Mouse (Mus musculus): ENCODE results near the gene Wwc2.

Wwc2 gene

DNA sequence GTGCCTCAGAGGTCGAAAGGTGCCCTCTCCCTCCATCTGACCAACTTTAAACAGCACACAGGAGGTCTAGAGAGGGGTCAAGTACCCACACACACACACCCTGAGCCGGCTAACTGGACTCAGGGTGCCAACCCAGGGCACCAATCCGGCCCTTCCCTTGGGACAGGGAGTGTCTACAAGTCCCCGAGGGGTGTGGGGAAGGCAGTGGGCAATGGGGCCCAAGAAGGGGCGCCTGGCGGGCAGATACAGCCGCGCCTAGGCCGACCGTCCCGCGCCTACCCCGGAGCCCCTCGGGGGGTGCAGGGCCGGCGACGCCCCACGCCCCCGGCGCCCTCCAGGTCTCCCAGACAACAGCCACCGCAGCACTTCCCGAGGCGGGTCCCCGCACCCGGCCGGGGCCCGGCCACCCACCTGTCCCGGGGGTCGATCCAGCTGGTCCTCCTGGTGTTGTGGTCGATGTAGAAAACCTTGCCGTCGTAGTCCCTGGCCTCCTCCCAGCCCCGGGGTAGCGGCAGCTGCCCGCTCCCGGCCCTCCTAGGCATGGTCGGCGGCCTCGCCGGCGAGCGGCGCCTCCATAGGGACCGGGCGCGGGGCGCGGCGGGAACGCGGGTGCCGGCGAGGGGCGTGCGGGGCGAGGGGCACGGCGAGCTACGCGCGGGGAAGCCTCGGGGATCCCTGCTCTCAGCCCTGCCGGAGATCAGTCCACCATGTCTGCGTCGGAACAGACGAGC is 904 bp downstream of the Wwc2 start:
- in situ Hi-C loops (cut with MseI, MboI): no loop called here

DNA sequence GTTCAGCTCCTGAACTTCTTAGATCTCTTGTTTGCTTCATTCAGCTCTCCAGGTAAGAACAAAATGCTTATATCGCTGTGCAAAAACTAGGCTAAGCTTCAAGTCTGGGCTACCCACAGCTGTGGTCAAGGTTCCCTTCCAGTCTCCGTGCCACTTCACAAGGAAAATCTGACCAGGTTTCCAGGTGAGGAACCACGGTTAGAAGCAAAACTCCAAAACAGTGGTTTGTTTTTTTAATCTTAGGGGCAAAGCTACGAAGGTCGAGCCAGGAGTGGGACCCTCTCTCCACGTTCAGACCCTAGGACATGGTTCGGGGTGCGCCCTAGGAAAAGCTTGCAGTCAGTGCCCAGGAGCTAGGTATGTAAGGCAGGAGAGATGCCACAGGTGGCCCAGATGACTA is 1.5 kb downstream of the Wwc2 start:
- in situ Hi-C loops (cut with MseI, MboI): no loop called here

DNA sequence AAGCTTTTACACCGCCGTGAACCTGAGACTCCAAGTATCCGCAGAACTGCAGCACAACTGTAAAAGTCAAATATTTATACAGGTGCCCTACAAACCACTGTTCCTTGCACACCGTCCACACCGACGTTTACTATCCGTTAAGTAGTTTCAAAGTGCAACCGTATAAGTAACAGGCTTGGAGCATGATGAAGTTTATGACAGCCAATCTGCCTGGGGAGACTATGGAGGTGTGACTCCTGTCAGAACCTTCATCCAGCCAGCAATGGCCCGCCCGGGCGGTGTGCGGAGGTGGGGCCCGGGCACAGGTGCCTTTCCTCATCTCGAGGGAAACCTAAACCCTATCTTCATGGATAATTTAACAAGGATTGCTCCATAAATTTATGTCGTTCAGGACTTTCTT is 2.6 kb downstream of the Wwc2 start:
- in situ Hi-C loops (cut with MseI, MboI): no loop called here

DNA sequence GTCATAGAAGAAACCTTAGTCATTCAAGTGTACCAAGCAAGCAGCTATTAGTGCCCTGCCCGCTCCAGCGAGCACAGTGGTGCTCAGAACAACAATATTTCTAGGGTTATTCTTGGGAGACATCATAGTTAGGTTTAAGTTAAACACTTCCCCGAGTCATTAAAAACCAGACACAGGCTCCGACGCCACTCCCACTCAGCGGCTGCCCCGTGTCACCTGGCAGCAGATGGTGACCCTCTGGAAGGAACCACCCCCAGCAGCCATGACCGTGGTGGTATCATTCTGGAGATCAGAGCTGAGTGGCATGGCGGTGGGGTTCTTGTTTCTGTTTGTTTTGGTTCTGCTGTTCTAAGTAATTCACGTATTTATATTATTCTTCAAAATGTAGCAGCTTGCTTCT is 5.1 kb downstream of the Wwc2 start:
- in situ Hi-C loops (cut with MseI, MboI): no loop called here

DNA sequence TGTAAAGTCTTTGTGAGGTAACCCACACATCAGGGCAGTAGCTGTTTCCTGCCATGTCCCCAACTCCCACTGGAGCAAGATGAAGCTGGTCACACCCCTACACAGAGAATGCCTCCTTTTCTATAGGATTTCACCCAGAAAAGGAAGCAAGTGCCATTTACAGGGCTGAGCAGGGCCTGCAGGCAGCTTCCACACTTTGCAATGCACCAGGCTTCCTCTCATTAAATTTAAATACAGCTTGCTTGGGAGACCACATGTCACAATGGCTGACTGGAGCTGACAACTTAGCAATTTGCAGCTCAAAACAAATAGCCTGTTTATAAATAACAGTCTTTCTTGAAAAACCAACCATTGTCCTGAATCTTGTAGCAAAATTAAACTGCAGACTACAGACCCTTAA is 5.5 kb downstream of the Wwc2 start:
- in situ Hi-C loops (cut with MseI, MboI): no loop called here

DNA sequence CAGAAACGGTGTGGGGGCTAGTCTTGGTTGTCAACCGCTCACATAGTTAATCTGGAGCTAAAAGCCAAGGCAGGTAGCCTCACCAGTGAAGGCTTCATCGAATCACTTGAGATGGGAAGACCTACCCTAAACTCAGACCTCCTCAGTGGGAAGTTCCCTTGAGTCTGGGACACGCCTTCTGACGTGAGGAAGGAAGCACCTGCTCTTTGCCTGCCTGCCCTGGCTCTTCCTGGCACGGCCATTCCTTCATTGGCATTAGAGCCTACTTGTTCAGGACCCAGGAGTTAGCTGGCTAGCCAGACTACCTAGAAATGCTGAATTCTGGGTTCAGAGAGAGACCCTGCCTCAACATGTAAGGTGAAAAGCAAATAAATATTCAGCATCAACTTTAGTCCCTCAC is 9.6 kb downstream of the Wwc2 start:
- in situ Hi-C loops (cut with MseI, MboI): no loop called here

DNA sequence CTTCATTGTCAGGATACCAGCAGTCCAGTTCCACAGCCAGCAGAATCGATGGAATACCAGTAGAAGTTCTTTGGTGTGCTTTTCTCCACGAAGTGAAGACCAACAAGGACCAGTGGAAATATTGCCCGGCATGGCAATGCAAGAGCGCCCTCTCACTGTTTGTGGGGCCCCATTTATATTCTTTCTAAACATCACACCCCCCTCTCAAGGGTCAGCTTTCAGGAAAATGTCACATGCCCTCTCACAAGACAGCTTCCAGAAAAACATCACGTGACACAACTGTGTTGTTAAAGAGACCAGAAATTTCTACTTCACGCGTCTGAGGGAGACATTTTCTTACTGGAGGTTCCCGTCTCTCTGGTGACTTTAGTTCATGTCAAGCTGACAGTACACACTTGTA is 10.8 kb downstream of the Wwc2 start:
- in situ Hi-C loops (cut with MseI, MboI): no loop called here

DNA sequence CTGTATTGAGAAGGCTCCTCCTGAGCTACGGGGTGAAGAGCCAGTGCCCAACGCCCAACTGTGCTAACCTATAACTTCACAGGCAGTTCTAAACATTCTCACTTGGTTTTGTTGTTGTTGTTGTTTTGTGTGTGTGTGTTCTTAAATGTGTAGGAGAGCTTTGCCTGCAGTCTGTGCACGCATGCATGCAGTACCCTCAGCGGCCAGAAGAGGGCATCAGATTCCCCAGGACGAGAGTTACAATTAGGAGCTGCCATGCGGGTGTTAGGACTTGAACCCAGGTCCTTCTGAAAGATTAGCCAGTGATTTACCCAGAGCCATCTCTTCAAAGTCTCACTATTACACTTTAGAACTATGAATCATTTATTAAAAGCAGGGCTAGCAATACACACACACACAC is 12.0 kb downstream of the Wwc2 start:
- in situ Hi-C loops (cut with MseI, MboI): no loop called here

DNA sequence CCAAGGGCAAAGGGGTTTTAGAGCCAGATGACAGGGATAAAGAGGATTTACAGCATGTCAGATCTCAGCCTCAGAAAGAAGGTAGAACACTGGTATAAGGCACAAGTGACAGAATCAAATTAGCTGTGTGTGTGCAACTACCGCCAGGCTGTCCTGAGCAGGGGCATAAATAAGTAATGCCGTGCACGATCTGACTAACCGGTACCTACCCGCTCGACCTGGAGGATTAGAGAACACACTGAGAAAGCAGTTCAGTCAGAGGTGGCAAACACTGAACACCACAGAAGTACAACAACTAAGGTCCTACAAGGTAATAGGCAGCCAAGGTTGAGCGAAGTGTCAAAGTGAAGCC is 15.8 kb downstream of the Wwc2 start:
- in situ Hi-C loops (cut with MseI, MboI): no loop called here

DNA sequence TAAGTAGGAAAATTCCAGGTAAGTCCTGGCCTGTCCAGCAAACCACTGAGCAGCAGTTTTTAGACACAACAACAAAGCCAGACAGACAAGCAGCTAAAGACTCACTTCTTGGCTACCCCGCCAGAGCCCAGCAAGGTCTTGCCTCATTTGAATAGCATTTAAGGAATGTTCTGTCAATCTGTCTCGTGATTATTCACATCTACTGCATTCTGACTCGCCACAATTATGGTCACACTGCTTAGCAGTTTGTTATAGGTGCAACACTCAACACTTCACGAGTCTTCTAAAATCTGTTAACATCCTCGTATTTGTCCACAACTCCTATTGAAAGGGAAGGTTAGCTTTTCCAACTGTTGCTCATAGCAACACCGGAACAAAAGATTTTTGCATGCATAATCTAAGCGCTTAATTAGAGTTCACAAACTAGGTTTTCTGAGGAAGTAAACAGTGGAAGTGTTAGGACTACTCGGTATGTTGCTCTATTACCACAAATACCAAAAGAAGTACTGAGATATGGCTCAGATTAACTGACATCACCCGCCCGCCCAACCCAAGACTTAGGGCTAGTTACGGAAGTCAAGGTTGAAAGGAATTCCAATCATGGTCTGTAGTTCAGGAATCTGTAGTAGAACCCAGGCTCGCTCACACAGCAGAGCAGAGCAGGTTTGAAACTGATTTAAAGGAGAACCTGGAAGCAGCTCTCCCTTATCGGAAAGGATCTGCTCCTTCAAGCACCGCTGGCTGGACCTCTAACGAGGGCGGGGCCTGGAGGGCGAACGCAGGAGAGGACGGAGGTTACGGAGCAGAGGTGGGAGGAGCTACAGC is 16.4 kb downstream of the Wwc2 start:
- in situ Hi-C loops (cut with MseI, MboI): no loop called here

DNA sequence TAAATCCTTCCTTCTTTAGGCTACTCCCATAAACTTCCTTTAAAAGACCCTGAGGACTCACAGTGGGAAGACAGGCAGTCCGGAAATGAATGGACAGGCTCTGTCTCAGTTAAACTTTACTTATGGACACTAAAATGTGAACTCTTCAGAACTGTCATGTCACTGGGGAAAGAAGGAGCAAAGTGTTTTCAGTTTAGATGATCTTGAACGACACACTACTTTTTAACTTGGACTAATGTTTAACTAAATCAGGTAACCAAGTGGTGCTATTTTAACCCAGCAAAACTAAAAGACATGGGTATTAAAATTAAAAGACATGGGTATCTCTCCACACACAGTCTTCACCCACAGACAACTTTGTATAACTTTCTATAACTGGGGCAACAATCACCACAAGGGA is 19.6 kb downstream of the Wwc2 start:
- in situ Hi-C loops (cut with MseI, MboI): no loop called here

DNA sequence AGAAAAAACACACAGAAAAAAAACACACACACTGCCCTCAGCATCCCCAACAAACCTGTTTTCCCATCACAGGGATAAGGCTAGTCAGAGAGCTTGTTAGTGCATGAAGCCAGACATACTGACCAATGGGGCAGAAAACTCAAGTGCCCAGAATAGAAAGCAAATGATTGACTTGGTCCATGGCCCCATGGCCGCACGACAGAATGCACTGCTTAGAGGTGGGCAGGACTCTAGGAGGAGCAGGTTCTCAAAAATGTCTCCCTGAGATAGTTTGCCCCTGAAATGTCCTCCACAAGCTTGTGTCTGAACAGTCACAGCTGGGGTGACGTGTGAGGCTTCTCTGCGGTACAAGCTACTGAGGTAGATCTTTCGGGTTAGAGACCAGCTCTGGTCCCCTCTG is 20.1 kb downstream of the Wwc2 start:
- in situ Hi-C loops (cut with MseI, MboI): no loop called here

DNA sequence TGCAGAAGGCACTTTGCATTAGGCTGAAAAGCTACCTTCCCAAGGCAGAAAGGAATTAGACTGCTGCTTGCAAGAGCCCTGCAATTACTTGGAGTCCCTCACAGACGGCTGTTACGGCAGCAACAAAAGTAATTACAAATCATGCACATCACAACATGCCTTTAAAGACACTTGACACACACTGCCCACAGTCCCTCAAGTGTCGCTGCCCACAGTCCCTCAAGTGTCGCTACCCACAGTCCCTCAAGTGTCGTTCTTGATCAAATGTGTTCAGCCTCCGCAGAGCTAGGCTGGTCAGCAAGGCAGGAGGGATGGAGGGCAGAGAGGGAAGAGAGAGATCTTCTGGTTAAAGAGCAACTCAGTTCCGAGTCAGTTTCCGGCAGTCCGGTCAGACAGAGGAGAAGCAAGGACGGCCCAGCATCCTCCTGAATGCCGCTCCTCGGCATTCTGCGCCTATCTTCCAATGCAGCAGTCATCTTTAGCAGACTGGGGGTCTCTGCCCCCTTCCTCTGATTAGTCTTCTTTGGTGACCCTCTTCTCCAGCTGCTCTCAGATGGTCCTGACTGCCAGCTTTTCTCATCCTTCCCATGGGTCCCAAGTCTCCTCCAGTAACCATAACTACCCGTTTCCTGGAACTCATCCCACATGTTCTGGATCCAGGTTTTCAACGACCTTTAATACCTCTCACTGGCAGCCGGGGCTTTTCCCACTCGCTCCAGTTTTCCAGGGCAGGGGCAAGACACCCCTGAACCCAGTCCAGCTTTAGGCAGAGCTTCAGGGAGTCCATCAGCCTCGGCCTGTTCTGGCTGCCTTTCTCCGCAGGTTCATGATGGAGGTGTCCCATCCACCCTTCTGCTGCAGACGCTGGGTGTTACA is 23.4 kb downstream of the Wwc2 start:
- in situ Hi-C loops (cut with MseI, MboI): no loop called here

DNA sequence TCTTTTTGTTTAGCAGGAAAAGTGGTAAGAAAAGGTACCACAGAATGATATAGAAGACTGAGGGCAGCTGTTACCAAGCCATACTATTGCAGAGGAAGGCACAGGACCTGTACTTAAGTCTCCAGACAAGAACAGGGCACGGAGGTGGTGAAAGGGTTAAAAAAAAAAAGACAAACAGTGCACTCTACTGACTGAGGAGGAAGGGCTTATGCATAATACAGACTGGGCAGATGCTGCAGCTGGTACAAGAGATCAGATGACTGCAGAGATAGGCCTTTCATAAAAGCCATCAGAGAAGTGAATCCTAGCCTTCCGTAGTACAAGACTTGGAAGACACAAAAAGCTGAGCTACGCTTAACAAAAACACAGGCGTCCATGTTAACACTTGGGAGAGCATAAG is 28.2 kb downstream of the Wwc2 start:
- in situ Hi-C loops (cut with MseI, MboI): no loop called here

DNA sequence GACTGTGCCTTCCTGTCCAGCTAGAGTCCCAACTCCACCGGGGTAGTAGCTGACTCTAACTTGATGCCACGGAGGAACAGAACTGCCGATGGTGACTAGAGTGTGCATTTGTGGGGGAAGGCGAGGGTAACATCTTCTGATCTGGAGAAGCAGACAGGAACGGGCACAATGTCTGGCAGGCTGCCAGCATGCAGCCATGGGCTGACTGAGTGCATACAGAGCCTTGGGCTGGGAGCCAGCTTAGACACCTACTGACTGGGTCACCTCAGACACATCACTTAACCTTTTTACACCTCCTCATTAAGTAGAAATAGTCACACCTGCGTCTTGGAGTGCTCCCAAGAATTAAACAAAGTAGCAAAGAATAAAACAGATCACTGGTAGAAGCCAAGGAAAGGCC is 28.7 kb downstream of the Wwc2 start:
- in situ Hi-C loops (cut with MseI, MboI): no loop called here

DNA sequence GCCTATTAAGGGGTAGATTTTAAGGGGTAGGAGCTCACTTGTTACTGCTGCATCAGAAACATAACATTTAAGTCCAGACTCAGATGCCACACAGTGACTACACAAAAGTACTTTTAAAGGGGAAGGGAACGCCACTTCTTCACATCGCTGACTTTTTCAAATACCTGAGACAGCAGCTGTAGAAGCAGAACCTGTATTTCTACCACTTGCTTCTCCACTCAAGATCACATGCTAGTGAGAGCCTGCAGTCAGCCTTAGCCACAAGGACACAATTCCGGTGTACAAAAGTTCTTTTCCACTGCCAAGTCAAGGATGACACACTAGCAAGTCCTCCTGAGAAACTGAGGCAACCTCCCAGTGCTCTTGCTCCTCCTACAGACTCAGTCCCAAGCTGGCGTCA is 33.2 kb downstream of the Wwc2 start:
- in situ Hi-C loops (cut with MseI, MboI): no loop called here

DNA sequence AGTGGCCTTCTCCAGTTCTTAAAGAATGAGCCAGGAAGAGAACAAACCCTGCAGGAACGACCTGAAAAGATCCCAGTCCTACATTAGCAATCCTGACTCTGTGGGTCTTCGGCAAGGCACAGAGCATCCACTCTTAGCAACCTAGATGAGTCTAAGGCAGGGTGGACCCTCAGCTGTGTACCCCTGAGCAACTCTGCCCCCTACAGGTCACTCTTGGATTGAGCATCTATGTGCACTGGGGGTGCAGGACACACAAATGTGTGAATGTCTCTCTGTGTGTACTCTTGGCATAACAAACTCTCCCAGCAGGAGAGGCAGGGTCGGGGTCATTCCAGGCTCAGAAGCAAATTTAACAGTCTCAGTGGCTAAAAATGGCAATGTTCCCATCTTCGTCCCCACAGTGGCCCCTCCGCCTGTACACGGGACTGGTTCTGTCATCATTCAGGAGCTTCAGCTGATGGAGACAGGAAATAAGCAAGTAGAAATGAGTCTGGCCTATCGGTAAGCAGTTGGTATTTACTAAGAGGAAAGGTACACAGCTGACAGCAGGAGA is 39.3 kb downstream of the Wwc2 start:
- in situ Hi-C loops (cut with MseI, MboI): no loop called here

DNA sequence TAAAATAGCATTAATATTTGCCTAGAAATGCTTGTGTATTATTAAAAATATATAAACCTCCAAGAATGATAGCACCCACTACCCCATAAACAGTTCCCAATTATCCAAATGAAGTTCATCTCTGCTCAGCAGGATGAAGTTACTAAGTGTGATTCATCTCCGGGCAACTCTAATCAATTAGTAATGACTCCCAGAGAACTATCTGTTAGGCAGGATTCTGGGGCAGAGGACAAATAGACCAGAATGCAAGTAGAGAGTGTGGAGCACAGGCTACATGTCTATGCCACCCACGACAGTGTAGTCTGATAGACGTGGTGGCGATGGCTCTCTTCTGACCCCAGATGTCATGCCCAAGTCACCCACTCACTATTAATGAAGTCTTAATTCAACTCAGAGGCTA is 41.9 kb downstream of the Wwc2 start:
- in situ Hi-C loops (cut with MseI, MboI): no loop called here

DNA sequence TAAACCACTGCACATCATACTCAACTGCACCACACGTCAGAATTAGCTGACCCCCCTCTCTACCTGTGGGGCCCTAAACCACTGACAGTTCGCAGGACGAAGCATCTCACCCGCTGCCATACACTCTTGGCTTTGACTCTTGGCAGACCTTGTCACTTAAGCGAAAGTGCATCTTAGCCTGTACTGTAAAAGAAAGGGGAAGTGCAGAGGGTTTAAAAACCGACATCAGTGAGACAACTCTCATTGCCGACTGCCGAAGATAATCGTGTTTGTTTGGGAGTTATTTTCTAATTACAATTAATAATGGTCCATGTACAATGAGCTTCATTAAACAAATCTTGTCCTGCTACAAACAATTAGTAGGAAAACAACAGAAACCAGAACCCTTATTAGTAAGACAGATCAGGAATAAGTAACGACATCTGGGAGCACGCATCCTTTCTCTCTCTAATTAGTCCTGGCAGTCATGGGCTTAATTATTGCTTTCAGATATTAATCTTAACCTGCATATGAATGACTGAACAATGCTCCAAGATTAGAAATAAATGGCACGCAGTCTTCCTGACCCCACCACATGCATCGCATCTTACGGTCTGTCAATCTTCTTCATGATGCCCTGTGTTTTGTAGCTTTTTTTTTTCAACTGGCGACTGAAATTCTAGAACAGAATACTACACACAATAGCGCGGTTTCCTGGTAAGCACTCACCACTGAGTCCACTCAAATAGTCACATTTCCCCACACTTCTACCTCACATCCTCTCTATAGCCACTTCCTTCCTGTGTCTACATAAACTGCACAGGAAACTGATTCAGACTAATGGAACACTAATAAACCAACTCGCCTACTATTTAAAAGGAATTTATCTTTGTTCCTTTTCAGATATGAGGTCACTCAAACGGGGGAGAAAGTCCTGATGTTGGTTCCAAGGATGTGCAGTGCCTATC is 42.8 kb downstream of the Wwc2 start:
- in situ Hi-C loops (cut with MseI, MboI): no loop called here

DNA sequence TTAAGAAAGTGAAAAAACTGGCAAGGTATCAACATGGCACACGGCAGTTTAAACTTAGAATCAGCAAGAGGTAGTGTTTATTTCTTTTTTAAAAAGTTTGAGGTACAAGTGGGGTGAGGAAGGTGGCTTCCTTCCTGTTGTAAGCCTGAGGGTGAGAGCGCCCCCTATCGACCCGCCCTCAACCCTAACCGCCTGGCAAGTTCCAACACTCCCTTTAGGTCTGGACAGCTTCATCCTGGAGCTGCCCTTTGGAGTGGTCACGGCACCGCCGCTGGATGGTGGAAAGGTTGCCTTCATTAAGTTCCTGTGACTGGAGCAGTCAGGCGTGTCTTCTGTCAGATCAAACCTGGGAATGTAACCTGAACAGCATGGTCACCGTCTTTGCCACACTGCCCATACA is 47.7 kb downstream of the Wwc2 start:
- in situ Hi-C loops (cut with MseI, MboI): no loop called here

DNA sequence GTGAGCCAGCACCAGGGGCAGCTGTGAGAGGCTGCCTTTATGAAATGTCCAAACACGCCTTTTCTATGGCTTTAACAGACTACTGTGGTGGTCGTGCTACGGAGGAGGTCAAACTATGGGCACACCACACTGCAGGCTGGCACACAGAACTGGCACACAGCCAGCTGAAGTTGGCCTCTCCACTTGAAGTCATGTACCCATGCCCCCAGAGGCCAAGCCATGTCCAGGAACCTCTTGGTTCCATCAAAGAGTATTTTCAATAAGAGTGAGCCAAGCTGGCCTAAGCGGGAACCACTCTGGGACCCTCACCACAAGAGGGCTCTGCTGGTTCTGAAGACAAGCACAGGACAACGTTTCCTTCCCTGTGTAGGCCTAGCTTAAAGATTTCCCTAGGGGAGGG is 49.7 kb downstream of the Wwc2 start:
- in situ Hi-C loops (cut with MseI, MboI): no loop called here

All from mouse trophoblast stem cell (cell line).